22 mouse cellular contexts compared by ENCODE assay signal in genomic region chr11:97579088-97579857, GRCm38 (mm10). TPM values are rescaled to one million over a fixed set of nuclear protein-coding genes. Genes with fewer than 3 reads are reported as not detected.
DNase-seq lines count a peak whose midpoint lies in the region; ATAC-seq lines count a peak whose summit lies in the region.
"Had no signal": no experiment of that assay in that cellular context is flagged by ENCODE, and none has a peak within 500 bp of the region (broad histone marks: within the 10 kb centered on the region; RNA-seq: fewer than 3 reads in every experiment).

No protein-coding gene starts in this region.

- H3K9me3 ChIP-seq in forebrain, embryonic 11.5 days (ENCODE audit: control insufficient read depth, low read length), result no peaks in the 10 kb centered on the region
- H3K9me3 ChIP-seq in forebrain, embryonic 16.5 days (ENCODE audit: control insufficient read depth, low read length), result no peaks in the 10 kb centered on the region
- H3K9me3 ChIP-seq in neural tube, embryonic 12.5 days, result no peaks in the 10 kb centered on the region
- no peaks in the 10 kb centered on the region for H3K9me3 ChIP-seq in embryonic facial prominence, embryonic 15.5 days (replicated peaks)
- H3K9me3 ChIP-seq in neural tube, embryonic 13.5 days, result no peaks in the 10 kb centered on the region
- H3K9me3 ChIP-seq: G1E; intestine, embryonic 15.5 days; liver, embryonic 13.5 days had no signal

- peak overlapping the region; percentile 22; the same call in 1 of the 2 replicates for H3K4me2 ChIP-seq in forebrain, embryonic 11.5 days (ENCODE audit: low read depth, low read length, severe bottlenecking)
- H3K4me2 ChIP-seq in forebrain, embryonic 16.5 days (ENCODE audit: low read length), result no peak overlapping the region
- peak overlapping the region; percentile 32 for H3K4me2 ChIP-seq in neural tube, embryonic 12.5 days (replicated peaks)
- no peak overlapping the region for H3K4me2 ChIP-seq in embryonic facial prominence, embryonic 15.5 days (replicated peaks)
- H3K4me2 ChIP-seq in neural tube, embryonic 13.5 days, result no peak overlapping the region
- H3K4me2 ChIP-seq: heart, embryonic 11.5 days; intestine, embryonic 15.5 days; liver, embryonic 13.5 days had no signal

- H3K4me1 ChIP-seq in forebrain, embryonic 11.5 days (replicated peaks; ENCODE audit: control insufficient read depth, insufficient read depth, low read length), result peaks cover 9% of the 10 kb centered on the region
- H3K4me1 ChIP-seq in forebrain, embryonic 16.5 days (replicated peaks; ENCODE audit: control insufficient read depth, insufficient read depth, low read length), result peaks cover 17% of the 10 kb centered on the region
- peaks cover 25% of the 10 kb centered on the region for H3K4me1 ChIP-seq in neural tube, embryonic 12.5 days
- H3K4me1 ChIP-seq in embryonic facial prominence, embryonic 15.5 days, result peaks cover 33% of the 10 kb centered on the region
- peaks cover 38% of the 10 kb centered on the region for H3K4me1 ChIP-seq in neural tube, embryonic 13.5 days (replicated peaks)

- WGBS in forebrain, embryonic 11.5 days, result 10% methylated on average over 10 of the region's 10 CpGs
- 8% methylated on average over 10 of the region's 10 CpGs for WGBS in forebrain, embryonic 16.5 days
- WGBS in neural tube, embryonic 12.5 days, result under 1% methylated on average over 10 of the region's 10 CpGs
- WGBS in embryonic facial prominence, embryonic 15.5 days, result 13% methylated on average over 10 of the region's 10 CpGs
- 3% methylated on average over 10 of the region's 10 CpGs for WGBS in neural tube, embryonic 13.5 days

- H3K27ac ChIP-seq in forebrain, embryonic 11.5 days (ENCODE audit: low read depth, low read length), result no peak overlapping the region
- no peak overlapping the region for H3K27ac ChIP-seq in forebrain, embryonic 16.5 days (ENCODE audit: low read length)
- H3K27ac ChIP-seq in neural tube, embryonic 12.5 days, result no peak overlapping the region
- peak overlapping the region; percentile 75 for H3K27ac ChIP-seq in embryonic facial prominence, embryonic 15.5 days (replicated peaks)
- peak overlapping the region; percentile 18; the same call in 1 of the 2 replicates for H3K27ac ChIP-seq in neural tube, embryonic 13.5 days (replicated peaks)
- H3K27ac ChIP-seq: intestine, embryonic 15.5 days; liver, embryonic 13.5 days had no signal

- no peak for DNase-seq in forebrain, embryonic 11.5 days (ENCODE audit: low spot score)
- DNase-seq in neural tube, embryonic 10.5 days (ENCODE audit: extremely low spot score, low spot score), result no peak
- DNase-seq in Muller cell, postnatal 12 days (ENCODE audit: inconsistent ontology term), result no peak
- no peak for DNase-seq in gastrocnemius, postnatal 25 days
- DNase-seq: gastrocnemius, postnatal 36 days; heart, postnatal 36 days; kidney, postnatal 36 days; layer of hippocampus, postnatal 36 days; left cerebral cortex, postnatal 4 days; liver, embryonic 13.5 days; lung, postnatal 14 days; right cerebral cortex, postnatal 4 days; thymus, postnatal 36 days had no signal

- peak overlapping the region; percentile 24; the same call in 1 of the 2 replicates for H3K9ac ChIP-seq in forebrain, embryonic 11.5 days (ENCODE audit: low read length)
- no peak overlapping the region for H3K9ac ChIP-seq in forebrain, embryonic 16.5 days (replicated peaks; ENCODE audit: low read depth, low read length)
- H3K9ac ChIP-seq in neural tube, embryonic 12.5 days, result no peak overlapping the region
- no peak overlapping the region for H3K9ac ChIP-seq in embryonic facial prominence, embryonic 15.5 days
- no peak overlapping the region for H3K9ac ChIP-seq in neural tube, embryonic 13.5 days
- H3K9ac ChIP-seq: intestine, embryonic 15.5 days; liver, embryonic 13.5 days had no signal

- ATAC-seq in forebrain, embryonic 11.5 days (replicated peaks; ENCODE audit: low FRiP score), result no peak
- ATAC-seq in forebrain, embryonic 16.5 days, result no peak
- ATAC-seq in neural tube, embryonic 12.5 days (ENCODE audit: low FRiP score, low read depth), result no peak
- ATAC-seq in embryonic facial prominence, embryonic 15.5 days (ENCODE audit: insufficient number of reproducible peaks, low FRiP score, low TSS enrichment, low read depth), result no peak
- ATAC-seq in neural tube, embryonic 13.5 days (ENCODE audit: low read depth), result no peak
- ATAC-seq: intestine, embryonic 15.5 days had no signal

- no peaks in the 10 kb centered on the region for H3K36me3 ChIP-seq in forebrain, embryonic 11.5 days (ENCODE audit: control insufficient read depth, insufficient read depth, low read length)
- no peaks in the 10 kb centered on the region for H3K36me3 ChIP-seq in forebrain, embryonic 16.5 days (ENCODE audit: control insufficient read depth, insufficient read depth)
- H3K36me3 ChIP-seq in neural tube, embryonic 12.5 days, result no peaks in the 10 kb centered on the region
- H3K36me3 ChIP-seq in embryonic facial prominence, embryonic 15.5 days, result no peaks in the 10 kb centered on the region
- H3K36me3 ChIP-seq in neural tube, embryonic 13.5 days, result no peaks in the 10 kb centered on the region
- H3K36me3 ChIP-seq: G1E; intestine, embryonic 15.5 days; liver, embryonic 13.5 days had no signal

- 0 out of 2 replicates have a peak, but pooled peaks cover 2% of the 10 kb centered on the region for H3K27me3 ChIP-seq in forebrain, embryonic 11.5 days (ENCODE audit: control insufficient read depth, insufficient read depth, low read length)
- H3K27me3 ChIP-seq in forebrain, embryonic 16.5 days (replicated peaks; ENCODE audit: control insufficient read depth, insufficient read depth, low read length), result no peaks in the 10 kb centered on the region
- H3K27me3 ChIP-seq in neural tube, embryonic 12.5 days (replicated peaks), result peaks cover 15% of the 10 kb centered on the region; the same call in 1 of the 2 replicates
- peaks cover 14% of the 10 kb centered on the region for H3K27me3 ChIP-seq in embryonic facial prominence, embryonic 15.5 days
- H3K27me3 ChIP-seq in neural tube, embryonic 13.5 days, result peaks cover 6% of the 10 kb centered on the region; the same call in 1 of the 2 replicates

- no peak overlapping the region for H3K4me3 ChIP-seq in forebrain, embryonic 11.5 days (ENCODE audit: low read depth, low read length)
- H3K4me3 ChIP-seq in forebrain, embryonic 16.5 days (replicated peaks; ENCODE audit: low read length), result no peak overlapping the region
- no peak overlapping the region for H3K4me3 ChIP-seq in neural tube, embryonic 12.5 days
- H3K4me3 ChIP-seq in embryonic facial prominence, embryonic 15.5 days (replicated peaks), result no peak overlapping the region
- H3K4me3 ChIP-seq in neural tube, embryonic 13.5 days, result no peak overlapping the region
- H3K4me3 ChIP-seq: intestine, embryonic 15.5 days; liver, embryonic 13.5 days; myocyte had no signal

RNA-seq across cellular contexts. Expression of gene Srcin1, which starts 3.3 kb away (rescaled TPM):
- polyA plus RNA-seq in forebrain, embryonic 11.5 days (2014; fragmentation: Nextera tagmentation; extraction: Ambion mirVana), result 3.2 and 3.7 TPM in 2 replicates
- polyA plus RNA-seq in forebrain, embryonic 16.5 days (2015; fragmentation: Nextera tagmentation; extraction: Ambion mirVana), result 7.0 and 9.9 TPM in 2 replicates
- polyA plus RNA-seq in neural tube, embryonic 12.5 days (2016; fragmentation: Nextera tagmentation; extraction: Ambion mirVana), result 6.4 and 7.9 TPM in 2 replicates
- 2.0 and 2.2 TPM in 2 replicates for polyA plus RNA-seq in embryonic facial prominence, embryonic 15.5 days (2015; fragmentation: Nextera tagmentation; extraction: Ambion mirVana)
- polyA plus RNA-seq in neural tube, embryonic 13.5 days (2015; fragmentation: Nextera tagmentation; extraction: Ambion mirVana), result 5.7 and 7.0 TPM in 2 replicates
- total RNA-seq in gastrocnemius, postnatal 25 days (2021), result under 1 TPM; 0.43 to 0.49 TPM
- total RNA-seq: common myeloid progenitor, adult 5-6 weeks had no signal
- polyA plus RNA-seq: liver, embryonic 13.5 days; myocyte had no signal

RNA-seq across cellular contexts. Expression of gene Epop, which starts 50.2 kb away (rescaled TPM):
- polyA plus RNA-seq in forebrain, embryonic 11.5 days (2014; fragmentation: Nextera tagmentation; extraction: Ambion mirVana), result 13.8 and 15.8 TPM in 2 replicates
- polyA plus RNA-seq in forebrain, embryonic 16.5 days (2015; fragmentation: Nextera tagmentation; extraction: Ambion mirVana), result 2.1 and 2.6 TPM in 2 replicates
- 13.6 and 15.1 TPM in 2 replicates for polyA plus RNA-seq in neural tube, embryonic 12.5 days (2016; fragmentation: Nextera tagmentation; extraction: Ambion mirVana)
- 3.7 and 4.3 TPM in 2 replicates for polyA plus RNA-seq in embryonic facial prominence, embryonic 15.5 days (2015; fragmentation: Nextera tagmentation; extraction: Ambion mirVana)
- 3.6 and 4.1 TPM in 2 replicates for polyA plus RNA-seq in neural tube, embryonic 13.5 days (2015; fragmentation: Nextera tagmentation; extraction: Ambion mirVana)
- 1 to 10 TPM; 1.2 to 1.6 TPM for total RNA-seq in gastrocnemius, postnatal 25 days (2021)

Comparison
In these comparisons a context has a peak if more than half of its experiments do, and no peak if none do; other contexts are left out.
1. H3K27ac ChIP-seq: peak in embryonic facial prominence, embryonic 15.5 days (single experiment) and neural tube, embryonic 13.5 days (single experiment); none in forebrain, embryonic 11.5 days (single experiment), forebrain, embryonic 16.5 days (single experiment) and neural tube, embryonic 12.5 days (single experiment).
2. H3K4me2 ChIP-seq: peak in forebrain, embryonic 11.5 days (single experiment) and neural tube, embryonic 12.5 days (single experiment); none in forebrain, embryonic 16.5 days (single experiment), embryonic facial prominence, embryonic 15.5 days (single experiment) and neural tube, embryonic 13.5 days (single experiment).